Mouse (Mus musculus): Measurements from ENCODE around the gene Cpne9.

Gene Cpne9

GRCm38 (mm10) chr6:113282101-113282802 lies at the start of gene Cpne9:
Gene Cpne9, plus strand, starts transcription at chr6:113282307.
- POLR2A ChIA-PET: interaction anchor here in 3 of 4 experiments (0.7 to 7.4 kb wide), 23 partner anchors 12 to 458 kb away, joined by 3 to 64 read pairs (median 5); partner anchors contain the start of genes Brpf1 (in 2 of the 3), Ogg1 (in 2 of the 3), Camk1 (in 1 of the 3) and Rpusd3 (in 1 of the 3)
- CTCF ChIA-PET: interaction anchor here in 2 of 4 experiments (0.7 to 2.5 kb wide), 4 partner anchors 20 to 73 kb away, joined by 3 to 12 read pairs (median 4); no protein-coding TSS in a partner anchor

DNA sequence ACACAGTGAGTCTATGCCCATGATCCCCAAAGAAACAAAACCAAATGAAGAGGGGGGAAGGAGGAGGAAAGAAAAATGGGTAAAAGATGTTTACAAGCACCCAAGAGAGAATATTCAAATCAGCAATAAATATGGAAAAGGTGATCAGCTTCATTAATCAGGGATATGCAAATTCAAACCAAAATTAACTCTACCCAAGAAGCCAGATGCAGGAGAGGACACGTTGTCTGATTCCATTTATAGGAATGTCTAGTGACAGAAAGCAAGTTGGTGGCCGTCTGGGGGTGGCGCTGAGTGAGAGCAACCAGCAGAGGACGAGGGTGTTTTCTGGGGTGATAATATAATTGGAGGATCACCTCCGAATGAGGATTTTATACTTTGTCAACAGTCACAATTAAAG lies 47.0 kb upstream of the Cpne9 start:
- POLR2A ChIA-PET: interaction anchor here in 1 of 4 experiments (1.1 to 1.5 kb wide), 2 partner anchors 18 to 72 kb away, joined by 4 read pairs; partner anchors contain the start of gene Brpf1
- CTCF ChIA-PET: no interaction called here

GRCm38 (mm10) chr6:113237542-113238270 lies 44.4 kb upstream of the Cpne9 start, which contains the start of gene Mtmr14:
Gene Mtmr14, plus strand, starts transcription at chr6:113237843.
- CTCF ChIA-PET: interaction anchor here in 2 of 4 experiments (0.6 to 1.3 kb wide), 4 partner anchors 29 to 537 kb away, joined by 3 to 5 read pairs (median 4); no protein-coding TSS in a partner anchor

DNA sequence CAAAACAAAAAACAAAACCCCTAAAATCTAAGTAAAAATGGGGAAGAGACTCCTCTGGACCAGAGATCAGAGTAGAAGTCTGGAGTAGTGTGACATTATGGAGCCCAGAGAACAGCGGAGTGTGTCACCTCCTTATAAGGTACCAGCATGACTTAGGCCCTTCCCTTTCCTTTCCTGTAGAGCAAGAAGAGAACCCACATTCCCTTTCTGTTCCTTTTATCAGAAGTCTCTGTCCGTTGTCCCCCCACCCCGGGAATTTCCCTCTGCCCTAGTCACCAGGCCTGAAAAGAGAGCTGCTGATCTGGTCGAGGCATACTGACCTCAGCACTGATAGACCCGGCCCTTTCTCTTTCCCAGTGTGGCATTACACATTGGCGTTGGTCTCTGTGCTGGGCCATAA lies 43.7 kb upstream of the Cpne9 start:
- ChIA-PET CTCF (interaction anchor here in 1 of 4 experiments (1.0 to 1.1 kb wide), 2 partner anchors 63 to 203 kb away, joined by 4 to 5 read pairs; no protein-coding TSS in a partner anchor), POLR2A (interaction anchor here in 3 of 4 experiments (0.5 to 3.4 kb wide), 18 partner anchors 10 to 544 kb away, joined by 3 to 12 read pairs (median 3); partner anchors contain the start of gene Brpf1 (in 2 of the 3))

More at GRCm38 (mm10) chr6:113237542-113238270, 44.4 kb upstream of the Cpne9 start, which contains the start of gene Mtmr14:
- POLR2A ChIA-PET: interaction anchor here in 3 of 4 experiments (0.6 to 3.4 kb wide), 29 partner anchors 10 to 543 kb away, joined by 3 to 13 read pairs (median 3); partner anchors contain the start of genes Brpf1 (in 2 of the 3), Lhfpl4 (in 1 of the 3), Ogg1 (in 1 of the 3) and Rpusd3 (in 1 of the 3)

GRCm38 (mm10) chr6:113242753-113243152 lies 39.4 kb upstream of the Cpne9 start:
- ChIA-PET CTCF (no interaction called here), POLR2A (no interaction called here)

GRCm38 (mm10) chr6:113245585-113245984 lies 36.5 kb upstream of the Cpne9 start:
- CTCF ChIA-PET: interaction anchor here in 1 of 4 experiments (0.7 kb wide), 1 partner anchor 89 kb away, joined by 14 read pairs; no protein-coding TSS in a partner anchor
- POLR2A ChIA-PET: interaction anchor here in 3 of 4 experiments (0.7 to 1.5 kb wide), 4 partner anchors 62 to 1040 kb away, joined by 3 to 6 read pairs (median 4); partner anchors contain the start of gene Brpf1 (in 1 of the 3)

DNA sequence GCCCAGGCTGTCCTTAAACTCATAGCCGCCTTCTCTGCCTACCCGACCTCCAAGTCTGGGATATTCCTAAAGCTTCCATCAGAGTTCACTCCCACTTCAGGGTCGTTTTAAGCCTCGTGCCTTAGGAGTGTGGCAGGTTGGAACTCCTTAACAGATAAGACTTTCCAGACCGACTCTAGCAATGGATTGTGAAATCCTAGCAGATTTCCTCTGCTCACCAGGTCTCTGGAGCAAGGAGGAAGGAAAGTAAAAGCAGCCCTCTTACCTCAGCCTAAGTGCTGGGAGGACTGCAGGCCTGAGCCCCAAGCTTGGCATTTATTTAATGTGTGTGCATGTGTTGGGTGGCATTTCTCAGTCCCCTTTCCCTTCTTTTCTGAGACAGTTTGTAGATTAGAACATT lies 31.3 kb upstream of the Cpne9 start:
- CTCF ChIA-PET: interaction anchor here in 1 of 4 experiments (2.3 kb wide), 1 partner anchor 51 kb away, joined by 7 read pairs; no protein-coding TSS in a partner anchor
- POLR2A ChIA-PET: interaction anchor here in 1 of 4 experiments (0.6 to 2.0 kb wide), 3 partner anchors 14 to 182 kb away, joined by 3 to 8 read pairs (median 3); partner anchors contain the start of genes Mtmr14 and Ttll3

GRCm38 (mm10) chr6:113251921-113252320 lies 30.2 kb upstream of the Cpne9 start:
- ChIA-PET POLR2A (interaction anchor here in 2 of 4 experiments (0.6 to 2.0 kb wide), 6 partner anchors 14 to 133 kb away, joined by 3 to 8 read pairs (median 4); partner anchors contain the start of gene Mtmr14 (in 2 of the 2)), CTCF (interaction anchor here in 3 of 4 experiments (0.5 to 2.3 kb wide), 5 partner anchors 10 to 386 kb away, joined by 3 to 7 read pairs (median 4); partner anchors contain the start of gene Irak2 (in 1 of the 3))

GRCm38 (mm10) chr6:113254899-113255298 lies 27.2 kb upstream of the Cpne9 start:
- ChIA-PET POLR2A (interaction anchor here in 2 of 4 experiments (0.9 to 1.7 kb wide), 2 partner anchors 15 to 52 kb away, joined by 3 to 4 read pairs; partner anchors contain the start of gene Brpf1 (in 1 of the 2)), CTCF (no interaction called here)

GRCm38 (mm10) chr6:113261174-113261858 lies 20.8 kb upstream of the Cpne9 start:
- CTCF ChIA-PET: interaction anchor here in 2 of 4 experiments (0.6 to 1.4 kb wide), 4 partner anchors 10 to 76 kb away, joined by 3 to 4 read pairs (median 3); no protein-coding TSS in a partner anchor
- POLR2A ChIA-PET: interaction anchor here in 2 of 4 experiments (0.9 to 2.6 kb wide), 6 partner anchors 12 to 218 kb away, joined by 3 to 9 read pairs (median 4); partner anchors contain the start of gene Brpf1 (in 1 of the 2)

DNA sequence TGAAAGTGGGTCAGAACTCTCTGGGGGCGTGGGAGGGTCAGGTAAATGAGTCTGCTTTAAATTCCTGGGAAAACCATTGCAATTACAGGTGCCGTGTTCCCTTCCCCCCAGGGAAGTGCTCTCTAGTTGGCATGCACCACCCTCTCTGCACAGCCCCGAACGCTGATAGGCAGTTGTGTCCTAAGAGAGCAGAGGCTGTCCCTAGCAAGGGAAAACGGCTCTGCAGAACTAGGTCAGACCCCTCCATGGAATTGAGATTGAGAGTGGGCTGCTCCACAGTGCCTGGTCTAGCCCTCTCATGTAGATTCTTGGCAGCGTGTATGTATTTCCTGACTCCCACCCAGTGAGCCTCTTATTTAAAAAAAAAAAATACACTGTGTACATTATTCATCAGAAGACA lies 18.6 kb upstream of the Cpne9 start:
- ChIA-PET CTCF (no interaction called here), POLR2A (no interaction called here)

DNA sequence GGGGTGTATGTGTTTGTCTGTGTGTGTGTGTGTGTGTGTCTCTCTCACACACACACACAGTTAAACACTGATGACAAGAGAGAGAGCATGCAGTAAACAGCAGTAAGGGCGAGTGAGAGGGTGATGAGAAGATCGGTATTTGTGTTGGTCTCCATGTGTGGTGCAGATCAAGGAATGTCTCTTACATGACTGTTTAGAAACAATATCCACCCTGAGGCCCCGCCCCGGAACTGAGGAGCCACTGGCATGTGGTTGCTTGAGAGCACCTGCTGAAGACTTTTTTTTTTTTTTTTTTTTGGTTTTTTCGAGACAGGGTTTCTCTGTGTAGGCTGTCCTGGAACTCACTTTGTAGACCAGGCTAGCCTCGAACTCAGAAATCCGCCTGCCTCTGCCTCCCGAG lies 17.7 kb upstream of the Cpne9 start:
- POLR2A ChIA-PET: no interaction called here
- CTCF ChIA-PET: no interaction called here

DNA sequence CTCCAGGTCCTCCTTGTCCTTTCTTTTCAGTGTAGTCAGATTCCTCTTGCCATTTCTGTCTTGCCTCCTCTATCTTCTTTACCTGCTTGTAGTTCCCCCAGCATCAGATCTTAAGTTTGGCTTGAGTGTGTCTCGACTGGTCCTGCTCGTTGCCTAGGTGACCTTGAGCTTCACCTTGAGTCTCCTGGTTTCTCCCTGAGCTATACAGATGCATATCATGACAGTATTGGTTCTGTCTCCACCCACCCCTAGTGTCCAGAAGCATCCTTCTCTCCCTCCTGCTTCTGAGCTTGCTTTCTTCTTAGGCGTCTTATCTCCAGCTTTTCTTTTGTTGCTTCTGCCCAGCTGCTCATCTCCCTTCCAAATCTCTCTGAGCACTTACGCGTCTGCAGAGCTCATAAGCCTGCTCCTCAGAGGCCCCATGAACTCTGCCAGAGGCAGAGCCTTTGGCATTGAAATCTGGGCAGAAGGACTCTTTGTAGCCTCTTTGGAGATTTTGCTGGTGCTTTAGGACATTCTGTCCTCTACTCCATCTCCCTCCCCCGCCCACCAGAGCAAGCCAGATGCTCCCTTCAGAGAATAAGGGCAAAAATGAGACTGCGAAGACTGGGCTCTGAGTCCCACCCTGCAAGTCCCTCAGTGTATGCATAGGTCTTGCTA lies 15.0 kb upstream of the Cpne9 start:
- ChIA-PET CTCF (interaction anchor here in 2 of 4 experiments (0.6 to 0.7 kb wide), 3 partner anchors 30 to 157 kb away, joined by 3 to 10 read pairs (median 3); no protein-coding TSS in a partner anchor), POLR2A (interaction anchor here in 3 of 4 experiments (0.6 to 2.7 kb wide), 18 partner anchors 11 to 227 kb away, joined by 3 to 12 read pairs (median 3); partner anchors contain the start of genes Cpne9 (in 3 of the 3) and Ogg1 (in 1 of the 3))

- ChIA-PET CTCF (no interaction called here), POLR2A (interaction anchor here in 3 of 4 experiments (1.0 to 2.1 kb wide), 7 partner anchors 12 to 153 kb away, joined by 3 to 7 read pairs (median 6); partner anchors contain the start of gene Cpne9 (in 1 of the 3))
These were observed 14.1 kb upstream of the Cpne9 start for GRCm38 (mm10) chr6:113267988-113268387.

DNA sequence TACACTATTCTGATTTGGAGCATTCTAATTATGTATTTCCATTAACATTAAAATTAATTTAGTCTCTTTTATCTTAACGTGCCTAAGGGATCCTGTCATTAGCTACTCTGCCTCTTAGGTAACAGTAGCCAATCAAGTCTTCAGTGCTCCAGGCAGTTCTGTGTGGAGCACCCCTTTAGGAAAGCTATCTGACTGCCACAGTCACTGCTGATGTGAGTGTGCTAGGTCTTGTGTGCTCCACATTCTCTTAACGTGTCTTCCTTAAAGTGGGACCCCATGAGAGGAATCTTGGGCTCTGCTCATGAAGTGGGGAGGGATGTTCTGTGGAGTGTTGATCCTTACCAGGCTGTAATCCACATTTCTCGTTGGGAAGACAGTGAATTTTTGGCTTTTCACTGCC lies 9.7 kb upstream of the Cpne9 start:
- POLR2A ChIA-PET: interaction anchor here in 2 of 4 experiments (1.9 to 3.4 kb wide), 2 partner anchors 11 to 35 kb away, joined by 5 to 16 read pairs; partner anchors contain the start of gene Brpf1 (in 1 of the 2)

GRCm38 (mm10) chr6:113276846-113277245 lies 5.3 kb upstream of the Cpne9 start:
- CTCF ChIA-PET: no interaction called here
- POLR2A ChIA-PET: interaction anchor here in 1 of 4 experiments (0.9 to 2.7 kb wide), 4 partner anchors 10 to 110 kb away, joined by 3 to 9 read pairs (median 4); partner anchors contain the start of gene Brpf1

More for the DNA sequence above, 9.7 kb upstream of the Cpne9 start:
- CTCF ChIA-PET: interaction anchor here in 1 of 4 experiments (0.6 kb wide), 1 partner anchor 51 kb away, joined by 4 read pairs; no protein-coding TSS in a partner anchor

All from embryonic stem cell, embryonic (primary cell).